Mouse (Mus musculus) forebrain, postnatal 0 days (tissue): ENCODE measurements around the gene Tex50. TPM values are rescaled to one million over a fixed set of nuclear protein-coding genes. Genes with fewer than 3 reads are reported as not detected.
"Not testable (repeated sequence)": the region's sequence is repeated elsewhere in the genome, so short reads cannot be mapped to it uniquely, and the experiment has no call there.

Experiments
- ATAC-seq: fragments of 200-750 bp; cut with Nextera tagmentation; 2 replicates; pipeline ENCODE4 v1.8.0; 2017; ENCODE audit warnings: mild to moderate bottlenecking, moderate library complexity
- DNase-seq: peaks from one replicate; pipeline ENCODE4 v3.0.0-alpha.2; 2015
- H3K27ac ChIP-seq: fragments of 300-500 bp; sonication (generic); 2 replicates; pipeline ENCODE4 v1.5.1; 2014; ENCODE audit warnings: low read depth, mild to moderate bottlenecking, antibody characterized with exemption, low read length, moderate library complexity, mixed read lengths
- H3K27me3 ChIP-seq: fragments of 300-500 bp; sonication (generic); 2 replicates; pipeline ENCODE4 v1.6.1; 2014; ENCODE audit warnings: mild to moderate bottlenecking, low read length, mixed read lengths; ENCODE audit not compliant: insufficient read depth
- H3K36me3 ChIP-seq: fragments of 300-500 bp; sonication (generic); 2 replicates; pipeline ENCODE4 v1.6.1; 2014; ENCODE audit warnings: mild to moderate bottlenecking, moderate library complexity; ENCODE audit not compliant: insufficient read depth
- H3K4me1 ChIP-seq: fragments of 300-500 bp; sonication (generic); 2 replicates; pipeline ENCODE4 v1.6.1; 2014; ENCODE audit warnings: antibody characterized with exemption; ENCODE audit not compliant: insufficient read depth
- H3K4me2 ChIP-seq: fragments of 300-500 bp; sonication (generic); 2 replicates; pipeline ENCODE4 v1.6.1; 2014; ENCODE audit warnings: low read depth, mild to moderate bottlenecking, moderate library complexity
- H3K4me3 ChIP-seq: fragments of 300-500 bp; sonication (generic); 2 replicates; pipeline ENCODE4 v1.5.1; 2014; ENCODE audit warnings: low read depth, low read length, mixed read lengths
- H3K9ac ChIP-seq: fragments of 300-500 bp; sonication (generic); 2 replicates; pipeline ENCODE4 v1.6.1; 2014; ENCODE audit warnings: mild to moderate bottlenecking
- H3K9me3 ChIP-seq: fragments of 300-500 bp; sonication (generic); 2 replicates; pipeline ENCODE4 v1.6.1; 2016; ENCODE audit warnings: low read length
- CTCF ChIP-seq: sonication (generic); IDR thresholded peaks from 2 replicates; pipeline ENCODE4 v1.5.1; 2016; ENCODE audit warnings: antibody characterized with exemption, control low read depth, low read depth
- WGBS: fragments of 180-500 bp; shearing (Covaris S2); extraction: QIAGEN DNeasy Blood & Tissue Kit; methylation state at CpG from one replicate; pipeline ENCODE4 v1.1.7; 2014; 5-methylcytosine and 5-hydroxymethylcytosine counted together
- polyA plus RNA-seq: library from polyadenylated mRNA; unstranded; fragments of >200 nt; fragmentation: Nextera tagmentation; extraction: Ambion mirVana; gene quantifications from 2 replicates; pipeline ENCODE4 v1.2.1, GENCODE M21; 2015
- total RNA-seq: library from RNA; depleted of rRNA; stranded (reverse); fragments of >200 nt; gene quantifications from 2 replicates; pipeline ENCODE4 v1.2.3, GENCODE M21; 2014

The Tex50 gene
- total and polyA plus RNA-seq, 2 experiments from 2014 or later = 0.16 TPM; not detected in 1

GRCm38 (mm10) chr1:161182386-161182785, 23.3 kb upstream of the Tex50 start:
- ATAC-seq (no peak), DNase-seq (no peak)
- Histone ChIP-seq H3K9me3 (no peaks in the 10 kb centered on the region), H3K36me3 (no peaks in the 10 kb centered on the region), H3K27me3 (no peaks in the 10 kb centered on the region), H3K27ac (no peak overlapping the region), H3K4me2 (no peak overlapping the region), H3K4me1 (no peaks in the 10 kb centered on the region), H3K9ac (no peak overlapping the region), H3K4me3 (no peak overlapping the region)
- TF ChIP-seq CTCF = no peak
- WGBS = 87% methylated on average over 9 of the region's 9 CpGs

GRCm38 (mm10) chr1:161180674-161181073, 21.6 kb upstream of the Tex50 start:
- H3K36me3 ChIP-seq = no peaks in the 10 kb centered on the region
- WGBS = 51% methylated on average over 8 of the region's 8 CpGs
- no peak overlapping the region for H3K9ac ChIP-seq
- ATAC-seq = no peak
- peak; percentile 50 for TF ChIP-seq CTCF
- no peak overlapping the region for H3K4me2 ChIP-seq
- DNase-seq = peak; percentile 19
- no peaks in the 10 kb centered on the region for H3K27me3 ChIP-seq
- H3K4me1 ChIP-seq = no peaks in the 10 kb centered on the region
- no peaks in the 10 kb centered on the region for H3K9me3 ChIP-seq
- H3K27ac ChIP-seq = no peak overlapping the region
- H3K4me3 ChIP-seq = no peak overlapping the region

GRCm38 (mm10) chr1:161170651-161171050, 11.5 kb upstream of the Tex50 start:
- Histone ChIP-seq H3K4me2 (peak overlapping the region; percentile 82), H3K36me3 (no peaks in the 10 kb centered on the region), H3K27me3 (0 out of 2 replicates have a peak, but pooled peaks cover 3% of the 10 kb centered on the region), H3K9ac (peak overlapping the region; percentile 58), H3K4me1 (no peaks in the 10 kb centered on the region), H3K27ac (no peak overlapping the region), H3K9me3 (no peaks in the 10 kb centered on the region), H3K4me3 (peak overlapping the region; percentile 51)
- under 1% methylated on average over 40 of the region's 40 CpGs for WGBS
- TF ChIP-seq CTCF = peak; percentile 75
- peak; percentile 72 for DNase-seq
- ATAC-seq = peak; percentile 95

- Histone ChIP-seq H3K9ac (no peak overlapping the region), H3K27ac (no peak overlapping the region), H3K4me3 (no peak overlapping the region), H3K27me3 (no peaks in the 10 kb centered on the region), H3K9me3 (no peaks in the 10 kb centered on the region), H3K4me2 (no peak overlapping the region), H3K36me3 (no peaks in the 10 kb centered on the region), H3K4me1 (no peaks in the 10 kb centered on the region)
- no peak for TF ChIP-seq CTCF
- WGBS = 73% methylated on average over 4 of the region's 4 CpGs
- ATAC-seq = no peak
- no peak for DNase-seq
Observed at GRCm38 (mm10) chr1:161160266-161160665, 1.2 kb upstream of the Tex50 start.

GRCm38 (mm10) chr1:161156546-161156945, 2.6 kb downstream of the Tex50 start:
- Histone ChIP-seq H3K9me3 (no peaks in the 10 kb centered on the region), H3K4me3 (no peak overlapping the region), H3K4me1 (no peaks in the 10 kb centered on the region), H3K36me3 (no peaks in the 10 kb centered on the region), H3K9ac (no peak overlapping the region), H3K4me2 (no peak overlapping the region), H3K27me3 (no peaks in the 10 kb centered on the region), H3K27ac (no peak overlapping the region)
- no peak for TF ChIP-seq CTCF
- DNase-seq = no peak
- WGBS = 67% methylated on average over 10 of the region's 10 CpGs
- no peak for ATAC-seq

GRCm38 (mm10) chr1:161151098-161151497, 8.0 kb downstream of the Tex50 start:
- no peak overlapping the region for H3K9ac ChIP-seq
- H3K4me2 ChIP-seq = no peak overlapping the region
- ATAC-seq (no peak), DNase-seq (no peak)
- WGBS = 38% methylated on average over 6 of the region's 6 CpGs
- TF ChIP-seq CTCF = no peak
- no peak overlapping the region for H3K27ac ChIP-seq
- H3K27me3 ChIP-seq = no peaks in the 10 kb centered on the region
- no peak overlapping the region for H3K4me3 ChIP-seq
- H3K9me3 ChIP-seq = no peaks in the 10 kb centered on the region
- no peaks in the 10 kb centered on the region; the same call in 1 of the 2 replicates for H3K36me3 ChIP-seq
- H3K4me1 ChIP-seq = no peaks in the 10 kb centered on the region

- Histone ChIP-seq H3K36me3 (no peaks in the 10 kb centered on the region; the same call in 1 of the 2 replicates), H3K9me3 (no peaks in the 10 kb centered on the region), H3K27ac (no peak overlapping the region), H3K4me1 (no peaks in the 10 kb centered on the region), H3K4me2 (no peak overlapping the region), H3K27me3 (no peaks in the 10 kb centered on the region), H3K4me3 (no peak overlapping the region), H3K9ac (no peak overlapping the region)
- 80% methylated on average over 2 of the region's 2 CpGs for WGBS
- TF ChIP-seq CTCF = no peak
- no peak for ATAC-seq
- no peak for DNase-seq
Observed at GRCm38 (mm10) chr1:161147888-161148287, 11.2 kb downstream of the Tex50 start.

- not testable (repeated sequence) for H3K27ac ChIP-seq, H3K4me1 ChIP-seq, H3K4me2 ChIP-seq, H3K36me3 ChIP-seq, H3K9me3 ChIP-seq, H3K4me3 ChIP-seq, DNase-seq, H3K27me3 ChIP-seq, H3K9ac ChIP-seq, ATAC-seq
- WGBS = 88% methylated on average over 8 of the region's 8 CpGs
Observed at GRCm38 (mm10) chr1:161145611-161146010, 13.5 kb downstream of the Tex50 start.
